Mouse (Mus musculus) lung, postnatal 14 days (tissue): Measurements from ENCODE around the gene Trip4.

Experiments
- DNase-seq: peaks from one replicate; pipeline ENCODE4 v3.0.0; 2021

Trip4 gene

GRCm38 (mm10) chr9:65833640-65834039, 75.0 kb downstream of the Trip4 start:
- no peak for DNase-seq

DNA sequence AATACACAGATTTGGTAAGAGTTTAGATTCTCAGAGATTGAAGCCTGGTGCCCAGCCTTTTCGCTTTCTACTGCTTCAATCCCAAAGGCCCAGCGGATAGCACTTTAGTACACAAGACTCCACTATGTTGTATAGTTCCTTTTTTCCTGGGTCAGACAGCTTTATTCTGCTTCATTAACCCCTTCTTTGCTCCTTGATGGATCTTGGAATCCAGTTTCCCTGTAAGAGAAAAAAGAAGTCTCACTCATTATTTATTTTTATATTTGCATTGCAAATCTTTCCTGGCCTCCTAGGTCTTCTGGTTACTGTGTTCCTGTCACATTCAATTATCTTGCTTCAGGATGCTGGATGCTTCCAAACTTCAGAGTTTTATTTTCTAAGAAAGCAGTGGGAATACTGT, 75.4 kb downstream of the Trip4 start:
- DNase-seq = no peak

GRCm38 (mm10) chr9:65832041-65832440, 76.6 kb downstream of the Trip4 start:
- DNase-seq = no peak

DNA sequence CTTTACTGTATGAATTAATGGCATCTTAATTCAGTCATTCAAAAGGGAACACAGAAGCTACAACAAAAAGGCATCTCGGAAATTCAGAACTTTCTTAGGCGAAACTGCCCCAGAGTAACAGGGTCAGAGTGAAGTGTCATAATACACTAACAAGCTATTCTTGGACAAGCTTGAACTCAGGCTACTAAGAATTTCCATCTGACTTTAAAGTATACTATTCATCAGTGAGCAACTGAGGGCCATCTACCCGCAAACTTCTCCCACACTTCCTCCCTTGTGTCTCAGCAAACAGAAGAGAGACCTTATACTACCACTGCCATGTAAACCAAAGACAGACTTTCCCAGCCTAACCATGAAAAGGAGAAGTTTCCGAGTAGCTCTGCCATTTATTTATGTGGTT, 77.4 kb downstream of the Trip4 start:
- DNase-seq = no peak

DNA sequence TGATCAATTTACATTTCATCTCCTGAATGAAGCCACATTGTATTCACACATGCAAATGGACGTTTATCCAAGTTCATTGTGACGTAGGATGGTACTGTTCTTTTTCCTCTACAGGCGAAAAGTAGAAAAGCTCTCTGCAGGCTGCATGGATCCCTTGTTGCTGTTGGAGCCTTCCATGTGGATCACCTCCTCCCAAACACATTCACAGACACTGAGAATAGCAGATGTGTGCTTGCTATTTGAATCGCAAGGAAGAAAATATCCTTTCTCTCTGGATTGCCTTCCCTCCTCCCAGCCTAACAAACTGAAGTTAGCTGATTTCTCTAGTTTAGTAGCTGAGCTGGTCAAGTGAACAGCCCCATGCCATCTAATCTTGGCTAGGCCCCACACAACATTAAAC, 78.3 kb downstream of the Trip4 start:
- no peak for DNase-seq

DNA sequence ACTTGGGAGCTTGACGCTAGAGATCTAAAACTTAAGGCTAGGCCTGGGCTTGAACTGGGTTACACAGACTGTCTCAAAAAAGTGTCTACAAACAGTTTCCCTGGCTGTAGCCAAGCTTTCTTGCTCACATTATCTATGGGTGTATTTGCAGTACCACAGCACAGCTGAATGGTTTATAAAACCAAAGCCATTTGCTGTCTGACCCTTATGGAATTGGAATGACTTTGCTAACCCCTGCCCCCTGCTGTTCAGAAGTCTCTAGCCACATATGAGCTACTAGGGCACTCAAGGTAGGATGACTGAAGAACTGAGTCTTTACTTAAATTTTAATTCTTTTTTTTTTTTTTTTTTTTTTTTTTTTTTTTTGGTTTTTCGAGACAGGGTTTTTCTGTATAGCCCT, 79.2 kb downstream of the Trip4 start:
- peak; percentile 74 for DNase-seq

DNA sequence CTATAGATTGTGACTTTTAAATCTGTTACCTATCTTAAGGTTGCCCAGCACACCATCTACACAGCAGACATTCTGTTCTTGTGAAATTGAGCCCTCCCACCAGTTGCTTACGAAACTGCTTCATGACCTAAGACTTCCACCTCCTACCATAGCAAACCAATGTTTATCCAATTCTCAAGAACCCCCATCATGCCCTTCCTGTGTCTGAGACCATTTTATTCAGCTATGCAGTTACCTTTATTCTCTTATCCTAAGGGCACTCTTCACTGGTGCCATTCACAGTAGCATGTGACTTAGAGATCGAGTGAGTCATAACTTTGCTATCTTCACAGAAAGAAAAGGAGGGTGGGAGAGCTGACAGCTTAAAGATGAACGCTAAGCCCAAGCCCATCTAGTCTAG, 80.1 kb downstream of the Trip4 start:
- DNase-seq = no peak

- DNase-seq = no peak
Measured at GRCm38 (mm10) chr9:65828016-65828403, 80.6 kb downstream of the Trip4 start.

- DNase-seq = peak; percentile 97
Measured at GRCm38 (mm10) chr9:65827344-65828015, 81.1 kb downstream of the Trip4 start, which contains the start of gene Zfp609. Zfp609 (minus strand) TSS chr9:65827564.

GRCm38 (mm10) chr9:65826588-65827343, 81.8 kb downstream of the Trip4 start:
- peak; percentile 39 for DNase-seq

- no peak for DNase-seq
Measured at GRCm38 (mm10) chr9:65826226-65826587, 82.4 kb downstream of the Trip4 start.

DNA sequence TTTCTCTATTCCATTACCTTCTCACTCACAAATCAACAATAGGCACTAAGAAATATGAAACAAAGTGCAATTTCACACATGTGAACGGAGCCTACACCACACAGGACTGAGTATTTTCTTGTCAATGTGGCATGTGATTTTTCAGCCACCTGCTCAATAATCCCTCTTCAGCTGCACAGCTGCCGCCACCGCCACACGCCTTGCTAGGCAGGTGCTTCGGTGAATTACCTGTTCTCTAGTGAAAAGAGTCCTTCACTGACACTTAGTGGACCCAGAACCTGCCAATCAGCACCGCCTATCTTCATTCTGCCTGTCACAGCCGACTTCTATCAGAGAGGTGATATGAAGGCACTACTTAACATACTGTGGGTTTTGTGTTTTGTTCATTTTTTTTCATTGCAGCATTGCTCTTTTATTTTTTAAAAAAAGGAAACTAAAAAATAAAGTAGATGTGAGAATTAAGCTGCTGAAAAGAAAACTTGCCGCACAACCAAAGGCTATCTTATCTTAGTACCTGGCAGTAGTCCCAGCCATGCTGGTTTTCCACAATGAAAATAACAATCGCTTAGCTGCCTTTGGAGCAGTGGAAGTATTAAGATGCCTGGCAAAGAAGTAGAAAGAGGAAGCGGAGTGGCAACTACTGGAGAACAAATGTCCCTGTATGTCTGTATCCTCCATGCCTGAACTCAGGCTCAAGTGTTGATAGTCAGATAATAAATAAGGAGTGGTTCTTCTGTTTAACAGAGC, 84.7 kb downstream of the Trip4 start:
- DNase-seq = peak; percentile 43

DNA sequence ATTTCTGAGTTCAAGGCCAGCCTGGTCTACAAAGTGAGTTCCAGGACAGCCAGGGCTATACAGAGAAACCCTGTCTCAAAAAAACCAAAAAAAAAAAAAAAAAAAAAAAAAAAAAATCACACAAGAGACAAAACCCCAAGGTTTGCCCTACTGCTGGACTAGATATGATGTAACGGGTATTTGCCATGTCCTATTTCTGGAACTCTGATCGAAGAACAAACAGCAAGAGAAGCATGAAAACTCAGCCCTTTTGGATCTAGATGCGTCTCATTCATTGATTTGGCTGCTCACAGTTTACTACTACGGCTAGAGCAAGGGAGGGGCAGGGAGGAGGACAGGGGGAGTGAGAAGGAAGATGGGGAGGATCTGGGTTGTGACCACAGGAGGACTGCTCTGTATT, 86.6 kb downstream of the Trip4 start:
- DNase-seq = no peak

GRCm38 (mm10) chr9:65820301-65820700, 88.3 kb downstream of the Trip4 start:
- DNase-seq = no peak

- no peak for DNase-seq
Measured at GRCm38 (mm10) chr9:65818402-65818801, 90.2 kb downstream of the Trip4 start.

DNA sequence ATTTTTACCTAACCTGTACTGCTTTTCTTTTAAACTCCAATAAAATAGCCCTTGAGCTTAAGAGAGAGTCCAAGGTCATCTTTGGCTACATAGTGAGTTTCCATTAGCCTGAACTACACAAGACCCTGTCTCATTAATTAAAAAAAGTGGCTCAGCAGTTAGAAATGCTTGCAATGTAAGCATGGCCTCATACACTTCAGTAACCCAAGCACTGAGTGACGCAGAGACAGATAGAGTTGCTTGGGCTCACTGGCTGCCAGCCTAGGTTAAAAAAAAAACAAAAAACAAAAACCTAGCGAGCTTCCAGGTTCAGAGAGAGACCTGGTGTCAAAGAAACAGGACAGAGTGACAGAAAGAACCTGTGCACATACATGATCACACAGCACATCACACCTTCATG, 95.8 kb downstream of the Trip4 start:
- DNase-seq = no peak

DNA sequence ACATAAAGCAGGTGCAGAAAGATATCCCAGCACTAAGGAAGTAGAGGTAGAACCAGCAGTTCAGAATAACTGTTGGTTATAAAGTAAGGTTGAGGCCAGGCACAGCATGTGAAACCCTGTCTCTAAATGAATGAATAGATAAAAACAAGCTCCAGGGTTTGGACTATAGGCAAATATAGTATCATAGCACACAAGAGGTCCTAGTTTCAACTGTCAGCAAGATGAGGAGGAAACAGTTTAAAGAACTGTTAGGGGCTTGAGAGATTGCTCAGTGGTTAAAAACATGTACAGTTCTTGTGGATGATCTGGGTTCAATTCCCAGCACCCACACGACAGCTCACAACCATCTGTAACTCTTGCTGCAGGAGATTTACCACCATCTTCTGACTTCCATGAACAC, 96.8 kb downstream of the Trip4 start:
- DNase-seq = no peak

DNA sequence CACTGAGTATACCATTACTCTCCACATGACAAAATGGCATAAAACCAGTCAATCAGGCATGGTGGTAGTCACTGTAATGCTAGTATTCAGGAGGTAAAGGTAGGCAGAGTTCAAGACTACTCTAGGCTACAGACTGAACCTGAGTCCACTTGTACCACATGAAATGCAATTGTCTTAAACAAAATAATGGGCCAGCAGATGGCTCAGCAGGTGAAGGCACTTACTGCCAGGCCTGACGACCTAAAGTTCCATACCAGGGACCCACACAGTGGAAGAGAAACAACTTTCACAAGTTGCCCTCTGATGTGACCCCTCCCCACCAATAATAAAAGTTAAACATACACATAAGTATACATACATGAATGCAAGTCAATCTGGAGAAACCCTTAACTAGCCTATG, 100.8 kb downstream of the Trip4 start:
- DNase-seq = no peak

DNA sequence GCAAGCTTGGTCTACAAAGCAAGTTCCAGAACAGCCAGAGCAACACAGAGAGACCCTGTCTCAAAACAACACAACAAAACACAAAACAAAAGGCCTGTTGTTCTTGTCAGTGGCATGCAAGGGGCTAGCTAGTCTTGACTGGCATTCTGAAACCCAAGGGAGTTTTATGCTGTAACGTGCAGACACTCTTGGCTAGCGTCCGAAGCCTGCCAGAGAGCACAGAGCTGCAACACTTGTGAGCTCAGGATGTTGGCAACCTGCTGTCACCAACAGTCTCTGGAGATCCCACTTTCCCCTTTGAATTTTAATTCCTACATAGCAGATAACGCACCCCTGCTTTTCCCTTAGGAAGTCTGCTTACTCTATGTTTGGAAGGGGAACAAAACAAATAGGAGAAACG, 101.3 kb downstream of the Trip4 start:
- DNase-seq = no peak

- DNase-seq = no peak
Measured at GRCm38 (mm10) chr9:65799770-65800169, 108.8 kb downstream of the Trip4 start.

DNA sequence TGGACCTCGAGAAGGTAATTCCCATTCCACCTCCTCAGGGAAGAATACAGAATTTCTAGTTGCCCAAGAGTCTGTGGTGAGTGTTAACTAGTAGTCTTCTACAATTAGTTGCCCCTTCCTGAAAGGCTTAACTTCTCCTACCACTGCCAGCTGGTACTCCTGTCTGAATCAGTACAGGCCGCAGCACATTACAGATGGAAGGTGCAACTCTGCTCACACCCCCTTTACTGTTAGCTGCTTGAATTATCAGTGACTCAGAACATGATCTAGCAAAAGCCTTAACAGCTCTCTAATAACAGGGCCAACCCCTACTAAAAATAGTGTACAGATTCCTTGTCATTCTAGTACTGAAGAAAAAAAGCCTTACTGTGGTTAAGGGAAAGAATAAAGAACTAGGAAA, 112.9 kb downstream of the Trip4 start:
- no peak for DNase-seq

DNA sequence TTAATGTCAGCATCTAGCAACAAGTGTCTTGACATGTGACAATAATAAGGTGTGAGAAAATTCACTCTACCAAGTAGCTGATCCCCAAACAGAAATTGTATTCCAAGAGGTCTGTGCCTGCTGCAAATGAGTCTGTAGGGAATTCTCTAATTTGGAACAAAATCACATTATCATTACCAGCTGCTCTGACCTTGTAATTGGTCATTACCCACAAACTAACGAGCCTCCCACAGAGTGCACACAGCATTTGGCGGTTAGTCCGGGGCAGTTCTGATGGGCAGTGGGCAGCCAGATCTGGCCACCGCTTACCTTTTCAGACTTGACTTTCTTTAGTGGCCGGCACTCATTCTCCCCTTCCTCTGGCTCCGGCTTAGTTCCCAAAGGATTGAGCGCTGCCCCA, 114.3 kb downstream of the Trip4 start:
- no peak for DNase-seq

GRCm38 (mm10) chr9:65793506-65793905, 115.1 kb downstream of the Trip4 start:
- DNase-seq = no peak

DNA sequence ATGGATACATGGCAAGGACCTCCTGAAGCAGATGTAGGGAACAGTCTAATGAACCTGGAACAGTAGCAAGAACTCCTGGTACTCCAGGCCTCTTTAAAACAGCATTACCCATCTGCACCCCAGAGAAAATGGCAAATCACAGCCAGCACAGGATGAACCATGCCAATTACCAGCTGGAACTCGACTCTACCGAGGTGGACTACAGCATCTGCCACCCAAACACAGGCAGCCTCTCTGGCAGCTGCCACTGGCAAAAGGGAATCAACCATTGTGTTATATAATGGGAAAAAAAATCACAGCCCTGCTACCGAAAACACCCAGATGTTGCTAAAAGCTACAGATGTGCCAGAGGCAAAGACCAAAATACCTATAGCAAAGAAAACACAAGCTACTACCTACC, 115.5 kb downstream of the Trip4 start:
- no peak for DNase-seq
